20 mouse cellular contexts compared by ENCODE assay signal in the genomic region with DNA sequence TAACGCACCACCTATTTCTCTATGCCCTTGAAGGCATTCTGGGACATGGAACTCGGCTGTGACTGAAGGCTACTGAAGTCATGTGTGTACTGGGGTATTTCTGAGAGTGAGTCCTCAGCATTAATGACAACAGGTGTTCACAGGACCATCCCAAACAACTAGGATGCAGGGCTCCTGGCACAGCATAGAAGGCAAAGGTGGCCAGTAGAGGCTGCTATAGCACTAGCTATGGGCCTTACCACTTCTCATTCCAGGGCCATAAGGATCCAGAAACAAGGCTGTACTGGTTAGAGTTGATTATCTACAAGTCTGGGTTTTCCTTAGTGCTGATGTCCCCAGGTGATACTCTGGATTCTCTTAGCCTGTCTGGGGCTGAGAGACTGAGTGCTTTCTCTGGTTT. TPM values are rescaled to one million over a fixed set of nuclear protein-coding genes. Genes with fewer than 3 reads are reported as not detected.
DNase-seq lines count a peak whose midpoint lies in the region; ATAC-seq and TF ChIP-seq lines count a peak whose summit lies in the region.
"Had no signal": no experiment of that assay in that cellular context is flagged by ENCODE, and none has a peak within 500 bp of the region (broad histone marks: within the 10 kb centered on the region; RNA-seq: fewer than 3 reads in every experiment).

No protein-coding gene starts in this region.

- no peaks in the 10 kb centered on the region for H3K27me3 ChIP-seq in embryonic facial prominence, embryonic 12.5 days
- peaks cover 18% of the 10 kb centered on the region for H3K27me3 ChIP-seq in embryonic facial prominence, embryonic 10.5 days (replicated peaks; ENCODE audit: low read depth, poor library complexity, severe bottlenecking)
- no peaks in the 10 kb centered on the region for H3K27me3 ChIP-seq in midbrain, embryonic 15.5 days (replicated peaks)
- H3K27me3 ChIP-seq: neural tube, embryonic 12.5 days had no signal

- DNase-seq in embryonic facial prominence, embryonic 10.5 days (ENCODE audit: low spot score) = no peak
- no peak for DNase-seq in layer of hippocampus, adult 2 months (ENCODE audit: low spot score in 2 of 2)
- DNase-seq in layer of hippocampus, postnatal 14 days (ENCODE audit: low spot score in 2 of 2) = no peak
- DNase-seq in MN1 (ENCODE audit: low spot score) = peak; percentile 58
- no peak for DNase-seq in cerebellum, adult 18-20 months
- DNase-seq in urinary bladder, postnatal 4 days (ENCODE audit: low spot score in 2 of 2) = no peak

- TF ChIP-seq CTCF in layer of hippocampus, adult 2 months (conservative IDR thresholded peaks at IDR 0.05) = 0 out of 2 replicates have a peak, but pooled peaks have one; percentile 8

- no peaks in the 10 kb centered on the region for H3K36me3 ChIP-seq in embryonic facial prominence, embryonic 12.5 days
- no peaks in the 10 kb centered on the region for H3K36me3 ChIP-seq in embryonic facial prominence, embryonic 10.5 days (replicated peaks)
- H3K36me3 ChIP-seq in midbrain, embryonic 15.5 days (replicated peaks) = no peaks in the 10 kb centered on the region
- H3K36me3 ChIP-seq: embryonic facial prominence, embryonic 15.5 days; neural tube, embryonic 12.5 days had no signal

- no peak overlapping the region for H3K9ac ChIP-seq in embryonic facial prominence, embryonic 12.5 days
- no peak overlapping the region for H3K9ac ChIP-seq in midbrain, embryonic 15.5 days
- H3K9ac ChIP-seq: embryonic facial prominence, embryonic 15.5 days; neural tube, embryonic 12.5 days had no signal

- no peak overlapping the region for H3K4me3 ChIP-seq in embryonic facial prominence, embryonic 12.5 days
- no peak overlapping the region for H3K4me3 ChIP-seq in embryonic facial prominence, embryonic 10.5 days
- H3K4me3 ChIP-seq in layer of hippocampus, adult 2 months = no peak overlapping the region
- no peak overlapping the region for H3K4me3 ChIP-seq in midbrain, embryonic 15.5 days
- H3K4me3 ChIP-seq: embryonic facial prominence, embryonic 15.5 days; neural tube, embryonic 12.5 days had no signal

- 48% methylated on average over 2 of the region's 2 CpGs for WGBS in embryonic facial prominence, embryonic 12.5 days
- 48% methylated on average over 2 of the region's 2 CpGs for WGBS in embryonic facial prominence, embryonic 10.5 days
- WGBS in midbrain, embryonic 15.5 days = 47% methylated on average over 2 of the region's 2 CpGs

- H3K4me1 ChIP-seq in embryonic facial prominence, embryonic 12.5 days = peaks cover 11% of the 10 kb centered on the region; the same call in 1 of the 2 replicates
- peaks cover 28% of the 10 kb centered on the region for H3K4me1 ChIP-seq in embryonic facial prominence, embryonic 10.5 days
- peaks cover 22% of the 10 kb centered on the region for H3K4me1 ChIP-seq in midbrain, embryonic 15.5 days
- H3K4me1 ChIP-seq: embryonic facial prominence, embryonic 15.5 days had no signal

- no peak overlapping the region for H3K4me2 ChIP-seq in embryonic facial prominence, embryonic 12.5 days (replicated peaks)
- H3K4me2 ChIP-seq in midbrain, embryonic 15.5 days = no peak overlapping the region
- H3K4me2 ChIP-seq: embryonic facial prominence, embryonic 15.5 days; heart, embryonic 11.5 days had no signal

- H3K9me3 ChIP-seq in embryonic facial prominence, embryonic 12.5 days = peaks cover 3% of the 10 kb centered on the region; the same call in 1 of the 2 replicates
- peaks cover 5% of the 10 kb centered on the region; the same call in 1 of the 2 replicates for H3K9me3 ChIP-seq in embryonic facial prominence, embryonic 10.5 days
- H3K9me3 ChIP-seq in midbrain, embryonic 15.5 days = no peaks in the 10 kb centered on the region
- H3K9me3 ChIP-seq: embryonic facial prominence, embryonic 15.5 days had no signal

- no peak overlapping the region for H3K27ac ChIP-seq in embryonic facial prominence, embryonic 12.5 days
- no peak overlapping the region for H3K27ac ChIP-seq in embryonic facial prominence, embryonic 10.5 days (replicated peaks)
- peak overlapping the region; percentile 93 for H3K27ac ChIP-seq in layer of hippocampus, adult 2 months
- H3K27ac ChIP-seq in midbrain, embryonic 15.5 days = no peak overlapping the region
- H3K27ac ChIP-seq: embryonic facial prominence, embryonic 15.5 days; neural tube, embryonic 12.5 days had no signal

- 0 out of 2 replicates have a peak, but pooled peaks have one; percentile 24 for ATAC-seq in embryonic facial prominence, embryonic 12.5 days (ENCODE audit: insufficient number of reproducible peaks, insufficient read depth, low FRiP score, low TSS enrichment)
- 0 out of 2 replicates have a peak, but pooled peaks have one; percentile 26 for ATAC-seq in midbrain, embryonic 15.5 days (replicated peaks)

RNA-seq across cellular contexts. Expression of a gene that starts 4.9 kb away (rescaled TPM):
- polyA plus RNA-seq in embryonic facial prominence, embryonic 12.5 days (2016; fragmentation: Nextera tagmentation; extraction: Ambion mirVana) = not detected in 2 replicates
- not detected in 2 replicates for polyA plus RNA-seq in embryonic facial prominence, embryonic 10.5 days (2016; fragmentation: Nextera tagmentation; extraction: Ambion mirVana)
- not detected for total RNA-seq in layer of hippocampus, adult 2 months (2021)
- total RNA-seq in layer of hippocampus, postnatal 14 days (2021) = not detected
- polyA plus RNA-seq in midbrain, embryonic 15.5 days (2015; fragmentation: Nextera tagmentation; extraction: Ambion mirVana) = not detected in 2 replicates
- total RNA-seq: adrenal gland, postnatal 10 days; gastrocnemius, postnatal 14 days; heart, postnatal 14 days; layer of hippocampus, postnatal 36 days; left cerebral cortex, postnatal 4 days; liver, adult 2 months had no signal
- polyA plus RNA-seq: cerebellum, adult 2 months; embryonic facial prominence, embryonic 15.5 days; heart, embryonic 11.5 days; large intestine, adult 2 months; liver, adult 2 months; lung, adult 2 months; neural tube, embryonic 12.5 days had no signal

RNA-seq across cellular contexts. Expression of a gene that starts 32.1 kb away (rescaled TPM):
- 34.6 and 35.7 TPM in 2 replicates for polyA plus RNA-seq in embryonic facial prominence, embryonic 12.5 days (2016; fragmentation: Nextera tagmentation; extraction: Ambion mirVana)
- 34.3 and 34.7 TPM in 2 replicates for polyA plus RNA-seq in embryonic facial prominence, embryonic 10.5 days (2016; fragmentation: Nextera tagmentation; extraction: Ambion mirVana)
- 10 to 100 TPM; 13.5 to 14.4 TPM for total RNA-seq in layer of hippocampus, adult 2 months (2021)
- total RNA-seq in layer of hippocampus, postnatal 14 days (2021) = 10 to 100 TPM in 1 of 2 experiments, 1 to 10 TPM in 1; 9.0 to 10.8 TPM
- polyA plus RNA-seq in midbrain, embryonic 15.5 days (2015; fragmentation: Nextera tagmentation; extraction: Ambion mirVana) = 17.9 and 18.3 TPM in 2 replicates

RNA-seq across cellular contexts. Expression of a gene that starts 42.1 kb away (rescaled TPM):
- polyA plus RNA-seq in embryonic facial prominence, embryonic 12.5 days (2016; fragmentation: Nextera tagmentation; extraction: Ambion mirVana) = 52.6 and 59.5 TPM in 2 replicates
- 70.8 and 71.1 TPM in 2 replicates for polyA plus RNA-seq in embryonic facial prominence, embryonic 10.5 days (2016; fragmentation: Nextera tagmentation; extraction: Ambion mirVana)
- total RNA-seq in layer of hippocampus, adult 2 months (2021) = 10 to 100 TPM; 34.4 to 41.1 TPM
- total RNA-seq in layer of hippocampus, postnatal 14 days (2021) = 10 to 100 TPM; 33.3 to 36.2 TPM
- polyA plus RNA-seq in midbrain, embryonic 15.5 days (2015; fragmentation: Nextera tagmentation; extraction: Ambion mirVana) = 60.1 and 64.0 TPM in 2 replicates

RNA-seq across cellular contexts. Expression of a gene that starts 46.5 kb away (rescaled TPM):
- not detected in 2 replicates for polyA plus RNA-seq in embryonic facial prominence, embryonic 12.5 days (2016; fragmentation: Nextera tagmentation; extraction: Ambion mirVana)
- polyA plus RNA-seq in embryonic facial prominence, embryonic 10.5 days (2016; fragmentation: Nextera tagmentation; extraction: Ambion mirVana) = not detected in 2 replicates
- not detected for total RNA-seq in layer of hippocampus, adult 2 months (2021)
- total RNA-seq in layer of hippocampus, postnatal 14 days (2021) = not detected
- polyA plus RNA-seq in midbrain, embryonic 15.5 days (2015; fragmentation: Nextera tagmentation; extraction: Ambion mirVana) = not detected in 2 replicates
- total RNA-seq: gastrocnemius, postnatal 14 days; heart, postnatal 14 days; layer of hippocampus, postnatal 36 days; left cerebral cortex, postnatal 4 days had no signal
- polyA plus RNA-seq: cerebellum, adult 2 months; embryonic facial prominence, embryonic 15.5 days; heart, embryonic 11.5 days; neural tube, embryonic 12.5 days had no signal
